Mouse (Mus musculus) forebrain, postnatal 0 days (tissue): ENCODE data around the gene Egf. TPM values are rescaled to one million over a fixed set of nuclear protein-coding genes. Genes with fewer than 3 reads are reported as not detected.
A peak's percentile ranks its signal among the peaks of the same experiment; 100 is the strongest.
"Not testable (repeated sequence)": the region's sequence is repeated elsewhere in the genome, so short reads cannot be mapped to it uniquely, and the experiment has no call there.

Source experiments
- ATAC-seq: fragments of 200-750 bp; cut with Nextera tagmentation; 2 replicates; pipeline ENCODE4 v1.8.0; 2017; ENCODE audit warnings: mild to moderate bottlenecking, moderate library complexity
- DNase-seq: peaks from one replicate; pipeline ENCODE4 v3.0.0-alpha.2; 2015
- H3K27ac ChIP-seq: fragments of 300-500 bp; sonication (generic); 2 replicates; pipeline ENCODE4 v1.5.1; 2014; ENCODE audit warnings: low read depth, mild to moderate bottlenecking, antibody characterized with exemption, low read length, moderate library complexity, mixed read lengths
- H3K27me3 ChIP-seq: fragments of 300-500 bp; sonication (generic); 2 replicates; pipeline ENCODE4 v1.6.1; 2014; ENCODE audit warnings: mild to moderate bottlenecking, low read length, mixed read lengths; ENCODE audit not compliant: insufficient read depth
- H3K36me3 ChIP-seq: fragments of 300-500 bp; sonication (generic); 2 replicates; pipeline ENCODE4 v1.6.1; 2014; ENCODE audit warnings: mild to moderate bottlenecking, moderate library complexity; ENCODE audit not compliant: insufficient read depth
- H3K4me1 ChIP-seq: fragments of 300-500 bp; sonication (generic); 2 replicates; pipeline ENCODE4 v1.6.1; 2014; ENCODE audit warnings: antibody characterized with exemption; ENCODE audit not compliant: insufficient read depth
- H3K4me2 ChIP-seq: fragments of 300-500 bp; sonication (generic); 2 replicates; pipeline ENCODE4 v1.6.1; 2014; ENCODE audit warnings: low read depth, mild to moderate bottlenecking, moderate library complexity
- H3K4me3 ChIP-seq: fragments of 300-500 bp; sonication (generic); 2 replicates; pipeline ENCODE4 v1.5.1; 2014; ENCODE audit warnings: low read depth, low read length, mixed read lengths
- H3K9ac ChIP-seq: fragments of 300-500 bp; sonication (generic); 2 replicates; pipeline ENCODE4 v1.6.1; 2014; ENCODE audit warnings: mild to moderate bottlenecking
- H3K9me3 ChIP-seq: fragments of 300-500 bp; sonication (generic); 2 replicates; pipeline ENCODE4 v1.6.1; 2016; ENCODE audit warnings: low read length
- CTCF ChIP-seq: sonication (generic); IDR thresholded peaks from 2 replicates; pipeline ENCODE4 v1.5.1; 2016; ENCODE audit warnings: antibody characterized with exemption, control low read depth, low read depth
- WGBS: fragments of 180-500 bp; shearing (Covaris S2); extraction: QIAGEN DNeasy Blood & Tissue Kit; methylation state at CpG from one replicate; pipeline ENCODE4 v1.1.7; 2014; 5-methylcytosine and 5-hydroxymethylcytosine counted together
- polyA plus RNA-seq: library from polyadenylated mRNA; unstranded; fragments of >200 nt; fragmentation: Nextera tagmentation; extraction: Ambion mirVana; gene quantifications from 2 replicates; pipeline ENCODE4 v1.2.1, GENCODE M21; 2015
- total RNA-seq: library from RNA; depleted of rRNA; stranded (reverse); fragments of >200 nt; gene quantifications from 2 replicates; pipeline ENCODE4 v1.2.3, GENCODE M21; 2014

Egf gene
- total and polyA plus RNA-seq, 2 experiments from 2014 or later = 1.1 to 7.8 TPM

DNA sequence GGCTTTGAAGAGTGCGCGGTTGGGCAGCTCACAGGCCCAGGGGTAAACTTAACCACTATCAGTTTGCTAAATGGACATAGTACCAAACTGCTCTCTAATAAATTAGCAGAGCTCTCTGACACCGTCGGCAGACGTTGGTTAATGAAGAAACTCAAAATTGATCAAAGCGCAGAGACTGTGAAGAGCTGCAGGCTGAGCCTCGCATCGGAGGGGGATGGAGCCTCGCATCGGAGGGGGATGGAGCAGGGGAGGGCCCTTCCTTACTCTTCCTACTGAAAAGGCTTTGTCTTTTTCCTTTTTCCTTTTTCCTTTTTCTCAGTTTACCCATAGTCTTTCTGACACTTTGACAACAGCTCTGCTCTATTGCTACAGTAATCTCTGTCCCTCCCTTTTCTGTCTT, 26.3 kb upstream of the Egf start:
- Histone ChIP-seq H3K4me2 (no peak overlapping the region), H3K27me3 (no peaks in the 10 kb centered on the region), H3K36me3 (no peaks in the 10 kb centered on the region), H3K4me1 (no peaks in the 10 kb centered on the region), H3K27ac (no peak overlapping the region), H3K4me3 (no peak overlapping the region), H3K9me3 (no peaks in the 10 kb centered on the region), H3K9ac (no peak overlapping the region)
- no peak for TF ChIP-seq CTCF
- WGBS = 34% methylated on average over 10 of the region's 10 CpGs
- DNase-seq (no peak), ATAC-seq (no peak)

DNA sequence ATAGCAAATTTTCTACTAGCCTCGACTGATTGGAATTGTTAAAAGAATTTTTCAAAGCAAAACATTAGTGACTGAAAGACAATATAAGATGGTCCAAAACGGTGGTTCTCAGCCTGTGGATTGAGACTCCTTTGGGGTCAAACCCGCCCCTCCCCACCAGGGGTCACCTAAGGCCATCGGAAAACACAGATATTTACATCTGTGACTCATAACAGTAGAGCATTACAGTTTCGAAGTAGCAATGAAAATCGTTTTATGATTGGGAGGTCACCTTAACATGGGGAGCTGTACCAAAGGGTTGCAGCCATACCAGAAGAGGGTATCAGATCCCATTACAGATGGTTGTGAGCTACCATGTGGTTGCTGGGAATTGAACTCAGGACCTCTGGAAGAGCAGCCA, 16.1 kb upstream of the Egf start:
- ATAC-seq (no peak), DNase-seq (no peak)
- Histone ChIP-seq H3K9ac (no peak overlapping the region), H3K9me3 (no peaks in the 10 kb centered on the region), H3K4me1 (no peaks in the 10 kb centered on the region), H3K27me3 (no peaks in the 10 kb centered on the region), H3K36me3 (no peaks in the 10 kb centered on the region), H3K4me3 (no peak overlapping the region), H3K27ac (no peak overlapping the region), H3K4me2 (no peak overlapping the region)
- no peak for TF ChIP-seq CTCF
- 84% methylated on average over 6 of the region's 6 CpGs for WGBS

DNA sequence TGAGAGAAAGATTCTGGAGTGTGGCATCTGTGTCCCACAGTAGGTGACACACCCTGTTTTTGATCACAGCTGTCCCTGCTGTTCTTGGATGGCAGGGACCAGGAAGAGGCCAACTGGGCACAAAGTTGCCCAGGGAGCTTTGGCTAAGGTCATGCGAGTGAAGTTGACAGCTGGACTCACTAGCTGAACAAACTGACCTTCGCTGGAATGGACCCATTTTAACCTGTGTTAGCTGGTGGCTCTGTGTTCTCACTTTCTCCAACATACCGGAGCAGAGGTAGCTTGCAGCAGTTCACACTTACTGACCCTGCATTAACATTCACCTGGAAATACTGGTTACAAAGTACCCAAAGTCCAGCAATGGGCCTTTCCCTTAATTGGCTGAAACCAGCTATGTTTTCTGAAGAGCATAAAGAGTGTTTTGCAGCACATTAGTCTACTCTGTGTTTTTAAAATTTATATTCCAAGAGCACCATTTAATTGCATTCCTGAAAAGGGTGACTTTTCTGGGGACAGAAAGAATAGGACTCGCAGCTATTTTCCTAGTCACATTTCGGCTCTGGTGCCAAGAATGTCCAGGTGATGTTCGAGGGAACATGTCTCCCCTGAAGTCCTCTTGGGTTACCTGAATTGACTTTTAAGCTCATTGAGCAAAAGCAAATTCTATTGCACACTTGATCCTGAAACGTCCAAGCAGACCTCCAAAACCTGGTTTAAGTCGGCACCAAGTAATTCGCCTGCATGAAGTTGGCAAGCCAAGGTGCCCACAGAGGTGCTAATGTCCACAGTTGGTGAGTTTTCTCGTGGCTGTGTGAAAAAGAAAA, 12.1 kb upstream of the Egf start:
- no peak overlapping the region for H3K4me2 ChIP-seq
- no peak overlapping the region for H3K4me3 ChIP-seq
- H3K9me3 ChIP-seq = no peaks in the 10 kb centered on the region
- 83% methylated on average over 10 of the region's 10 CpGs for WGBS
- ATAC-seq (no peak), DNase-seq (no peak)
- H3K36me3 ChIP-seq = no peaks in the 10 kb centered on the region
- no peak overlapping the region for H3K27ac ChIP-seq
- no peaks in the 10 kb centered on the region for H3K4me1 ChIP-seq
- no peak overlapping the region for H3K9ac ChIP-seq
- H3K27me3 ChIP-seq = no peaks in the 10 kb centered on the region
- no peak for TF ChIP-seq CTCF

DNA sequence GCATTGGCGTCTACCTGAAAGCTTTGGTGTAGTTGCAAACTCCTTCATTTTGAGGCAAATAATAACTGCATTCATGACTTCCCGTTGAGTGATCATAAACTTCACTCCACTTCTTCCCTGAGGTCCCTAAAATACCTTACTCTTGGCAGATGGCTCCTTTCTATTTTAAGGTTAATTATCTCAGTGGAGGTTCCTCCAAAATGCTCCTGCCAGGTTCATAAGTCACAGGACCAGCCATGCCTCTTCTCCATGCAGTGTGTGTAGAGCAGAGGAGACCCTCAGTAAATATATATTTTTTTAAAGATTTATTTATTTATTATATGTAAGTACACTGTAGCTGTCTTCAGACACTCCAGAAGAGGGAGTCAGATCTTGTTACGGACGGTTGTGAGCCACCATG, 11.0 kb upstream of the Egf start:
- no peaks in the 10 kb centered on the region for H3K9me3 ChIP-seq
- H3K27ac ChIP-seq = no peak overlapping the region
- no peak for TF ChIP-seq CTCF
- H3K4me1 ChIP-seq = no peaks in the 10 kb centered on the region
- no peak overlapping the region for H3K9ac ChIP-seq
- no peak overlapping the region for H3K4me3 ChIP-seq
- no peak overlapping the region for H3K4me2 ChIP-seq
- 89% methylated on average over 4 of the region's 4 CpGs for WGBS
- DNase-seq = no peak
- no peaks in the 10 kb centered on the region for H3K27me3 ChIP-seq
- no peaks in the 10 kb centered on the region for H3K36me3 ChIP-seq
- ATAC-seq = no peak

DNA sequence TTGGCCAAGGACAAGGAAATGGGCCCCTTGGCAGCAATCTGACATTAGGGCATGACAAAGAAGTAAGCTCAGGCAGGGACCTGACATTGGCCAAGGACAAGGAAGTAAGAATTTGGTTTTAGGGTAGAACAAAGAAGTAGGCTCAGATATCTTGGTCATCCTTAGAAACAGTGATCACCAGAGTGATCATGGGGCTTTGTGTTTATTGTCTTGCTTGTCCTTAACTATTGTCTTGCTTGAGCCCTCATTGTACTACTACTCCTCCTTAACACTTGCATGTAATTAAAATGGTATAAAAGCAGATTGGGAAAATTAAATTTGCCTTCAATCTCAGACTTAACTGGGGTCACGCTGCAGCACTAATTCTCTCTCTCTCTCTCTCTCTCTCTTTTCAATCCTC, 2.5 kb upstream of the Egf start:
- not testable (repeated sequence) for ATAC-seq, DNase-seq, H3K36me3 ChIP-seq

DNA sequence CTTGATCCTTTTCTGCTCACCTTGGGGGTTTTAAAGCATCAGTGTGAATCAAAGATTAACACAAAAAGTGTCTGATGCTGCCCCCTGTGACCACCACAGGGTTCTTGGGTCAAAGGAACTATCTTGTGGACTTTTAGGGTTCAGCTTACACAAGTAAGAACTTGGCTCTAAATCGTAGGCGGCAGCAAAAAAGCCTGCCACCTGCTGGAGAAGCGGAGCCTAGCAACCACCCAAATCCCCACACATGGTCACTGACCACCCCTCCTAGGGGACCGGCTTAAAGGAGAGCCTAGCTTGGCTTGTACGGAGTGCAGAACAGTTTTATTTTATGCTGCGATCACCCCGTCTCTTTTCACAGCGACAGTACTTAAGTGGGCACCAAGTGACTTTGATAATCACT, 10.3 kb downstream of the Egf start:
- TF ChIP-seq CTCF = peak; percentile 54
- no peaks in the 10 kb centered on the region for H3K27me3 ChIP-seq
- H3K4me1 ChIP-seq = no peaks in the 10 kb centered on the region
- no peak overlapping the region for H3K9ac ChIP-seq
- no peaks in the 10 kb centered on the region for H3K36me3 ChIP-seq
- no peak overlapping the region for H3K4me2 ChIP-seq
- no peaks in the 10 kb centered on the region for H3K9me3 ChIP-seq
- 58% methylated on average over 8 of the region's 8 CpGs for WGBS
- DNase-seq = peak; percentile 14
- no peak for ATAC-seq
- no peak overlapping the region for H3K4me3 ChIP-seq
- no peak overlapping the region for H3K27ac ChIP-seq

More for the DNA sequence above, 2.5 kb upstream of the Egf start:
- not testable (repeated sequence) for H3K27ac ChIP-seq, H3K4me2 ChIP-seq, H3K9ac ChIP-seq, H3K9me3 ChIP-seq, H3K4me1 ChIP-seq, H3K4me3 ChIP-seq, H3K27me3 ChIP-seq
- 79% methylated on average over 1 of the region's 1 CpGs for WGBS

DNA sequence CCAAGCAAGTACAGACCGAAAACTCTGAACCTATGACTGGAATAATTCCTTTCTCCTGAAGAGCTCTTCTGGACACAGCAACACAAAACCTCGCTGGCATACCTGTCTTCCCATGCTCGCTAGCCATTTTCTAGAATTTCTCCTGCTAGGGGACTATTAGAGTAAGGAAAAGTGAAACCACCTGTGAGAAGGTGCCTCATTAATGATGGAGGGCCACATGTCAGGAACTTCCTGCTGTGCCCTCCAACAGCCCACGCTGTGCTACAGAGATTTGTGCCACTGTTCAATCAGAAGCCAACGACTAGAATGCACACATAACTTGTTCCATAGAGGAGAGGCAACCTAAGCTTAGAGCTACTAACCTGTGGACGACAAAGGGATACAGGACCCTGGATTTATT, 12.3 kb downstream of the Egf start:
- Histone ChIP-seq H3K4me1 (no peaks in the 10 kb centered on the region), H3K9ac (no peak overlapping the region), H3K4me2 (no peak overlapping the region), H3K27ac (no peak overlapping the region), H3K4me3 (no peak overlapping the region), H3K36me3 (no peaks in the 10 kb centered on the region), H3K27me3 (no peaks in the 10 kb centered on the region), H3K9me3 (no peaks in the 10 kb centered on the region)
- DNase-seq (no peak), ATAC-seq (no peak)
- no peak for TF ChIP-seq CTCF
- WGBS = 81% methylated on average over 6 of the region's 6 CpGs
